Comparison of ENCODE assay signal across 8 mouse cellular contexts in the genomic region with DNA sequence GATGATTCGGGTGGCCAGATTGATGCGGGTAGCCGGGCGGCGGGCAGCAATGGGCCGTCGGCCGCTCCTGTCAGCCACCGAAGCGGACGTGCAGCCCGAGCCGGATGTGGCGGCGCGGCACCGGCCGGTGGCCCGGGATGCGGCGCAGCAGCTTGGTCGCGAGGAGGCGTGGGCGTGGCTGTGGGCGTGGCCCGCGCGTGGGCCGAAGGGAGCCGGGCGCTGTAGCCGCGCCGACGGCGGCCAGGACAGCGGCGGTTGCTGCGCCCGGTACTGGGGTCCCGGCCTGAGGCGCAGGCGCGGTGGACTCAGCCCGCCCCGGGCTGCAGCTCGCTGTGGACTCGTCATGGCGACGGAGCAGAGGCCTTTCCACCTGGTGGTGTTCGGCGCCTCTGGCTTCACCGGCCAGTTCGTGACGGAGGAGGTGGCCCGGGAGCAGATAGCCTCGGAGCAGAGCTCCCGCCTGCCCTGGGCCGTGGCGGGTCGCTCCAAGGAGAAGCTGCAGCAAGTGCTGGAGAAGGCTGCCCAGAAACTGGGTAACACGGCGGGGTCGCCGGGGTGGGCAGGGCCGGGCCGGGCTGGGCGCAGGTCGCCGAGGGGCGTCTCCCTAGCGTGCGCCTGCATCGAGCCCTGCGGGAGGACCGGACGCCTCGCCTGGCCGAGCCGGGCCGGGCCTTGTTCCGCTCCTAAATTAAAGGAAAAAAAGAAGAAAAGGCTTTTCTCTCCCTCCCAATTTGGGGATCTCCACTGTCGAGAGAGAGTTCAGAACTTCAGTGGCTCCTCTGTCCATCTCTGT. TPM values are rescaled to one million over a fixed set of nuclear protein-coding genes. Genes with fewer than 3 reads are reported as not detected.
DNase-seq lines count a peak whose midpoint lies in the region; ATAC-seq and TF ChIP-seq lines count a peak whose summit lies in the region.

A gene (plus strand): TSS at position 198 of the 793 bp plus-strand sequence.

- no peaks in the 10 kb centered on the region for H3K4me1 ChIP-seq in lung, embryonic 14.5 days (ENCODE audit: insufficient read depth)

- TF ChIP-seq CTCF in lung, embryonic 14.5 days (IDR thresholded peaks at IDR 0.05; ENCODE audit: low read depth), result no peak

- peak; percentile 83 for ATAC-seq in frontal cortex, adult (ENCODE audit: low TSS enrichment)
- ATAC-seq in hematopoietic stem cell, adult 5-6 weeks (replicated peaks in 1 of 2; ENCODE audit: insufficient read depth in 1 of 2, low FRiP score in 2 of 2, low TSS enrichment in 1 of 2, low read depth in 1 of 2, poor library complexity in 2 of 2, severe bottlenecking in 2 of 2), result peak; percentile 44 to 76
- peak; percentile 97 for ATAC-seq in lung, embryonic 14.5 days (ENCODE audit: insufficient read depth)
- ATAC-seq in neutrophil, adult 5-6 weeks (ENCODE audit: extremely low read depth, insufficient number of reproducible peaks, low FRiP score, poor library complexity, severe bottlenecking), result peak; percentile 49

- peak within 1 kb of the TSS; percentile 86 for H3K9ac ChIP-seq in lung, embryonic 14.5 days

- whole genome bisulfite sequencing in lung, embryonic 14.5 days, result under 1% methylated on average over 82 of the region's 84 CpGs

- H3K36me3 ChIP-seq in lung, embryonic 14.5 days (ENCODE audit: insufficient read depth), result peaks cover 7% of the 10 kb centered on the region; the same call in 1 of the 2 replicates

- no peaks in the 10 kb centered on the region for H3K9me3 ChIP-seq in lung, embryonic 14.5 days (ENCODE audit: low read depth, low read length)

- DNase-seq in MEL-GATA-1-ER (ENCODE audit: extremely low read depth, low read depth), result peak; percentile 16
- peak; percentile 80 for DNase-seq in cerebellum, adult 8-10 months
- DNase-seq in layer of hippocampus, adult 8-10 months (ENCODE audit: low spot score in 2 of 2), result peak; percentile 59 to 81
- DNase-seq in lung, embryonic 14.5 days, result peak; percentile 94
- peak; percentile 64 to 65 for DNase-seq in thymus, adult 18-20 months

- H3K27ac ChIP-seq in lung, embryonic 14.5 days (ENCODE audit: low read depth), result peak within 1 kb of the TSS; percentile 81

- peak within 1 kb of the TSS; percentile 79 for H3K4me2 ChIP-seq in lung, embryonic 14.5 days

- no peaks in the 10 kb centered on the region for H3K27me3 ChIP-seq in lung, embryonic 14.5 days (ENCODE audit: insufficient read depth, low read length)

- peak within 1 kb of the TSS; percentile 83 for H3K4me3 ChIP-seq in lung, embryonic 14.5 days (ENCODE audit: low read depth, low read length)

RNA-seq across cellular contexts. Expression of the gene that starts here (rescaled TPM):
- 39.8 and 46.7 TPM in 2 replicates for total RNA-seq in hematopoietic stem cell, adult 5-6 weeks (2017)
- total RNA-seq in layer of hippocampus, adult 8-10 months (2022), result 10 to 100 TPM; 55.6 to 62.1 (median 59.4) TPM
- polyA plus RNA-seq in lung, embryonic 14.5 days (2014; fragmentation: Nextera tagmentation; extraction: Ambion mirVana), result 69.9 and 71.3 TPM in 2 replicates
- 2.3 and 9.4 TPM in 2 replicates for total RNA-seq in neutrophil, adult 5-6 weeks (2017)

Comparison
In these comparisons a context has a peak if more than half of its experiments do, and no peak if none do; other contexts are left out.
1. Peak in every context shown above with its lines: DNase-seq, ATAC-seq, H3K4me3 ChIP-seq and H3K27ac ChIP-seq.
2. DNase-seq: peak in every context shown above with its lines; median percentile 94 in lung, embryonic 14.5 days; 80 in cerebellum, adult 8-10 months; 70 in layer of hippocampus, adult 8-10 months; 64 in thymus, adult 18-20 months; 16 in MEL-GATA-1-ER.